Mouse (Mus musculus) Muller cell, postnatal 12 days (primary cell): ENCODE measurements around the gene C1qb.

Experiments used
- DNase-seq: peaks from one replicate; pipeline ENCODE4 v3.0.0-alpha.2; 2015; ENCODE audit errors: inconsistent ontology term

C1qb gene

GRCm38 (mm10) chr4:136847166-136847565 lies 38.8 kb downstream of the C1qb start:
- no peak for DNase-seq

GRCm38 (mm10) chr4:136842802-136843201 lies 43.2 kb downstream of the C1qb start:
- DNase-seq = no peak

DNA sequence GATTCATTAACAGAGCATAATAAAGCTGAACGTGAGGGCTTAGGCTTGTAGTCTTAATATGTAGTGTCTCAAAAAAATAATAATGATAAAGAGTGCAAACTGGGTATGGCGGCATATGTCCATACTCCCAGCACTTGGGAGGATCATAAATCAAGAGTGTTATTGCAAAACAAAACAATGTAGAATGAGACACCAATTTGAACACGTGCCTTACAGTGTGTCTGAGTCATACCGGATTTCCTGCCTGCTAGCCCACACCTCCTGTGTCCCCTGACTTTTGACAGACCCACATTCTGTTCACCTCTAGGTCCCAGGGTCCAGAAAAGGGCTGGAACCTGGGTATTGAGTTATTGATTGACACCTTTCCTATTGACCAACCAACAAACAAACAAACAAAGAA lies 44.0 kb downstream of the C1qb start:
- no peak for DNase-seq

DNA sequence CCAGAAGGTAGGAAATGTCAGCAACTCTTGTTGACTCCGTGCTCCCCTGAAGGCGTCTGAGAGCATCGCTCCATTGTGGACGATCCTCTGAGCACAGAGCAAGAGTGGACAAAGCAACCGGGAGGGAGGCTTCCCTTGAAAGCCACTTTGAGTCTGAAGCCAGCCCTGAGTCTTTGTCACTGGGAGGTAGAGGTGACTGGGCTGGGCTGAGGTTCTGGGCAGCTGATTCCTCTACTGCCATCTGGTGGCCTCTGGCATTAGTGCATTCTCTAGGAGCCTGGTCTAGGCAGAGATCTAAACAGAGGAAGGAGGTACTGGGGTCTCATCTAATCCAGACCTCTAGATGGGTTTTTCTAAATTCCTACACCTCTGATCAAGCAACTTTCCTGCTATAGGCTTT lies 44.9 kb downstream of the C1qb start:
- peak; percentile 64 for DNase-seq

GRCm38 (mm10) chr4:136838462-136838861 lies 47.5 kb downstream of the C1qb start:
- DNase-seq = no peak

GRCm38 (mm10) chr4:136838026-136838425 lies 48.0 kb downstream of the C1qb start:
- no peak for DNase-seq

GRCm38 (mm10) chr4:136836387-136836931 lies 49.5 kb downstream of the C1qb start:
- DNase-seq = peak; percentile 62

DNA sequence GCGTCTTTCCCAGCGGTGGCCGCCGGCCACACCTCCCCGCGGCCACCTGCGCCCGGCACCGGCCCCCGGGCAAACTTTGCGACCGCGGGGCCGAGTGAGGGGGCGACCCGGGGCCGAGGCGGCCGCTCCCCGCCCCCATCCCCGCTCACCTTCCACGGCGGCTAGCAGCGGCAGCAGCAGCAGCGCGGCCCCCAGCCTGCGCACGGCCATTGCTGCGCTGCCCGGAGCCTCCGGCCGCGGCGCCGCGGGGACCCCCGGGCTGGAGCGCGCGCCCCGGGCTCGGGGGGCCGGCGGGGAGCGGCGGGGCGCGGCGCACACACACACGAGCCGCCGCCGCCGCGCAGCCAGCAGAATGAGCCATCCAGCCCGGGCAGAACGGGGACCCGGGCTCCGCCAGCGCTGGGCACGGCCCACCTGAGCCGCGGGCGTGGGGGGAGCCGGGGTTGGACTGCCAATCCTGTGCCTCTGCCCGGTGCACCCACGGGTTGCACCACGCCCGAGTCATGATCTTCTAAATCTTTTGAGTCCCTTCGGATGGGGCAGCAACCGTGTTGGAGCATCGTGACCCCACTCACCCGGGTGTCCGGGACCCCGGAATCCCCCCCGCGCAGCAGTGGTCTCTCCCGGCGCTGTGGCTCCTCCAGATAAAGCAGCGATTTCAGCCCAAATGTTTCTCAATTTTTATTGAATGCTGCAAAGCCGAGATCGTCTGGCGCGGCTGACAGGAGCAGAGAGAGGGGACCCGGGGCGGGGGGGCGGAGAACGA lies 50.2 kb downstream of the C1qb start, which contains the start of gene Ephb2:
Gene Ephb2, minus strand, starts transcription at position 368 of the 766 bp plus-strand sequence.
- peak; percentile 91 for DNase-seq

DNA sequence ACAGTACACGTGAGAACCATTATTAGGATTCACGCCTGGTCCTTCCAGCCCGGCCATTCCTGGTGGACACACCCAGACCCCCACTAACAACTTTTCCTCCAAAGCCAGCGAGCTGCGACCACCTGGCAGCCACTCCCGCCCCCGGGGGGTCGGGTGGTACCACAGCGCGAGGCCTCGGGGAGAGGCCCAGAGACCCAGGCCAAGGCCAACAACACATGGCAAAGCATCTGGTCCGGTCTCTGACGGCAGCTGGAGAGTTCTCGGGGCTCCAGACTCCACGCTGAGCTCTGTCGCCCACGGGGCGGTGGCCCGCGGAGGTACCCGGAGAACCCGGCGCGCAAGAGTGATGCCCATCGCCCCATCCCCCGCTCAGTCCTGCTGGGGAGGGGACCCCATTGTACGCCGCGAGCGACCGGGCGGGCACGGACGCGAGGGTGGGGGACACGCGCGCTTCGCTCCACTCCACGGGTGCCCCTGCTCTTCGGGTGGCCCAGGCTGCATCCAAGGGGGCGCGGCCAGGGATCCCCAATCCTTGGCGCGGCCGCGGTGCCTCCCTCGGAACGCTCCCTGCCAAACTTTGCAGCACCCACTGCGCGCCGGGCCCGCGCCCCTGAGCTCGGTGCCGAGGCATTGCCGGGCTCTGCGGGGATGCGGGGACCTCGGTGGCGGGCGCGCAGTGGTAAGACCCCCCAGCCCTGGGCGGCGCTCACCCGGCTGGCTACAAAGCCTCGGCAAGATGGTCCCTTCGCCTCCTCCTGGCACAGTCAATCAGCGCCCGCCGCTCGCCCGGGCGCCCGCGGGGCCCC lies 51.0 kb downstream of the C1qb start:
- DNase-seq = peak; percentile 57

GRCm38 (mm10) chr4:136834439-136834814 lies 51.6 kb downstream of the C1qb start:
- no peak for DNase-seq

DNA sequence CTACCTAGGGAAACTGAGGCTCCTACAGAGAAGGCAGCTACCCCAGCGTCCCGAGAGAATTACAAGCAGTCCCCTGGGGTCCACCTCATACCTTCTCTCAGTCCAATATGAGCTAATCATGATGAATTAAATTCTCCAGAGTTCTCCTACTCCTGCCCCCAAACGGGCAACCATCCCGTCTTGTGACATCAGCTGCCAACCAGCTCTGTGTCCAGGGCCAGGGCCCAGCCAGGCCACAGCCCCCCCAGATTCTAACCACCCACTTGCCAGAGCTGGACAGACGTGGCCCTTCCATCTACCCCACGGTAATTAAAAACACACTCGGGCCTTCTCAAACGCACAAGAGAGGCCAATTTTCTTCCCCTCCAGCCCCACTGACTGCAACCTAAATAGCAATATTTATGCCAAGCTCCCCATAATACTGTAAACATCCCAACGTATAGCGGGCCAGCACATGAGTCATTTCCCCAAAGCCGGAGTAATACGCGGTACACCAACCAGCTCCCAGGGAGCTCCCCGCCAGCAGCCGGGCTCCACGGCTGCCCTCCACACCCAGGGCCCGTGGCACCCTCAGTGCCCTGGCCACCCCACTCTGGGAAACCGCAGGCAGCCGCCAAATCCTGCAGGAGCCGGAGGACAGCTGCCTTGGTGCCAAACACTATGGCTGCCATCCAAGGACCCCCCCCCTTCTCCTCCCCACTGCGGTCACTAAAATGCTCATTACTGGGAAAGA lies 52.2 kb downstream of the C1qb start:
- peak; percentile 86 for DNase-seq

GRCm38 (mm10) chr4:136832559-136833232 lies 53.3 kb downstream of the C1qb start:
- DNase-seq = no peak

GRCm38 (mm10) chr4:136830272-136830823 lies 55.6 kb downstream of the C1qb start:
- no peak for DNase-seq
